Mouse (Mus musculus) kidney, postnatal 14 days (tissue): Measurements from ENCODE around the gene Lyrm7.

Source experiments
- DNase-seq: peaks from one replicate; pipeline ENCODE4 v3.0.0; 2022; ENCODE audit warnings: mixed read lengths

The Lyrm7 gene

GRCm38 (mm10) chr11:54844959-54845358 lies 15.8 kb downstream of the Lyrm7 start:
- no peak for DNase-seq

GRCm38 (mm10) chr11:54844424-54844823 lies 16.3 kb downstream of the Lyrm7 start:
- DNase-seq: no peak

- DNase-seq: no peak
These were observed 19.8 kb downstream of the Lyrm7 start for GRCm38 (mm10) chr11:54840891-54841290.

GRCm38 (mm10) chr11:54839696-54840095 lies 21.0 kb downstream of the Lyrm7 start:
- DNase-seq: no peak

- DNase-seq: peak; percentile 32
These were observed 24.6 kb downstream of the Lyrm7 start for GRCm38 (mm10) chr11:54836106-54836505.

GRCm38 (mm10) chr11:54834596-54834995 lies 26.1 kb downstream of the Lyrm7 start:
- no peak for DNase-seq

GRCm38 (mm10) chr11:54833833-54834232 lies 26.9 kb downstream of the Lyrm7 start:
- no peak for DNase-seq

GRCm38 (mm10) chr11:54826819-54827218 lies 33.9 kb downstream of the Lyrm7 start:
- no peak for DNase-seq

GRCm38 (mm10) chr11:54825774-54826173 lies 34.9 kb downstream of the Lyrm7 start:
- no peak for DNase-seq

GRCm38 (mm10) chr11:54823467-54823866 lies 37.2 kb downstream of the Lyrm7 start:
- DNase-seq: no peak

GRCm38 (mm10) chr11:54819489-54819888 lies 41.2 kb downstream of the Lyrm7 start:
- no peak for DNase-seq

- DNase-seq: no peak
These were observed 43.3 kb downstream of the Lyrm7 start for GRCm38 (mm10) chr11:54817449-54817848.

- DNase-seq: no peak
These were observed 45.1 kb downstream of the Lyrm7 start for GRCm38 (mm10) chr11:54815659-54816058.

- DNase-seq: no peak
These were observed 47.8 kb downstream of the Lyrm7 start for GRCm38 (mm10) chr11:54812812-54813516.

GRCm38 (mm10) chr11:54812314-54812713 lies 48.4 kb downstream of the Lyrm7 start:
- no peak for DNase-seq

GRCm38 (mm10) chr11:54811054-54811453 lies 49.7 kb downstream of the Lyrm7 start:
- DNase-seq: no peak

GRCm38 (mm10) chr11:54809582-54809981 lies 51.1 kb downstream of the Lyrm7 start:
- no peak for DNase-seq

- no peak for DNase-seq
These were observed 52.5 kb downstream of the Lyrm7 start for GRCm38 (mm10) chr11:54808177-54808576.

- DNase-seq: no peak
These were observed 53.0 kb downstream of the Lyrm7 start for GRCm38 (mm10) chr11:54807669-54808068.

- no peak for DNase-seq
These were observed 53.8 kb downstream of the Lyrm7 start for GRCm38 (mm10) chr11:54806891-54807290.

- DNase-seq: peak; percentile 69
These were observed 55.5 kb downstream of the Lyrm7 start for GRCm38 (mm10) chr11:54805196-54805595.

GRCm38 (mm10) chr11:54802621-54803020 lies 58.1 kb downstream of the Lyrm7 start:
- DNase-seq: no peak

- peak; percentile 51 for DNase-seq
These were observed 58.7 kb downstream of the Lyrm7 start for GRCm38 (mm10) chr11:54801791-54802558.

GRCm38 (mm10) chr11:54796551-54796950 lies 64.2 kb downstream of the Lyrm7 start:
- DNase-seq: no peak
